Mouse (Mus musculus) urinary bladder, postnatal 36 days (tissue): ENCODE measurements at regions not wholly inside any gene's neighbourhood (a gene's known extent, or its start where the extent isn't known, plus 50 kb on each side); places are given as distances from the start of the nearest gene placed in this dataset.
A peak's percentile ranks its signal among the peaks of the same experiment; 100 is the strongest.
"Not testable (repeated sequence)": the region's sequence is repeated elsewhere in the genome, so short reads cannot be mapped to it uniquely, and the experiment has no call there.

Experiments used
- DNase-seq, 2 experiments: peaks; one replicate each; pipeline ENCODE4 v3.0.0; 2022; ENCODE audit warnings: low spot score in 2 of 2, mixed read lengths in 1 of 2

DNA sequence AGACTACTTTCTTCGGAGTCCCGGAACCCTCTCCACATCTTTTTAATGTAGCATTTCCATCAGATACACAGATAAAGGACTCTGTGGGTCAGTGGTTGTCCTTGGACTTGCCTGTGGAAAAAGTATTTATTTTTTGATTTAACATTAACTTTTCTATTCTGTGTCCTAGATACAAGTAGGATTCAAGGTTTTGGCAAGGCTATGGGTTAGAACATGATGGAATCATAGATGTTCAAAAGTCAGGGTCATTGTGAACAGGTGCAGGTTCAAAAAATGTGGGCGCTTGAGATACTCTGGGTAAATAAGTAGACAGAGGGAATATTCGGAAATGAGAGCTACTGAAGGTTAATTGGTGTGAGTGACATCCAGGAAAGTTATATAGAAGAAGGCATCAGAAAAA lies 347.7 kb downstream of the Cypt12 start:
- DNase-seq, result no peak

GRCm38 (mm10) chr3:18298699-18299098 lies 350.5 kb downstream of the Cypt12 start:
- DNase-seq, result no peak

DNA sequence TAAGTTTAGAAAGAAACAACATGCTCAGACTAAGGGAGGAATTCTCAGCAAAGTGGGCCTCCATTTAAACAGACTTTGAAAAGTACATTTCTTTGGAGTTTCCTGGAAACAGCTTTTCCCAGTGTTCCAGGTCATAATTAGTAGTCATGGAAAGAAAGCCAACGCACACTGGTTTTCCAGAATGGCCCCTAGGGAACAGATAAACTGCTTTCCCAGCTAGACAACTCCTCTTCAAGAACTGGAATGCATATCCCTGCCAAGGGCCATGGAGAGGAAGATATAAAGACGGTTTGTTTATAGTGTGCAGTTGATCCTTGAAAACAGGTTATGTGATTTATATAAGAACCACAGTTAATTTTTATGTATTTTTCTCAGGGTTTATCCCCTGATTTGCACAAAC lies 351.3 kb downstream of the Cypt12 start:
- peak in 1 of 2 experiments; percentile 2 for DNase-seq

DNA sequence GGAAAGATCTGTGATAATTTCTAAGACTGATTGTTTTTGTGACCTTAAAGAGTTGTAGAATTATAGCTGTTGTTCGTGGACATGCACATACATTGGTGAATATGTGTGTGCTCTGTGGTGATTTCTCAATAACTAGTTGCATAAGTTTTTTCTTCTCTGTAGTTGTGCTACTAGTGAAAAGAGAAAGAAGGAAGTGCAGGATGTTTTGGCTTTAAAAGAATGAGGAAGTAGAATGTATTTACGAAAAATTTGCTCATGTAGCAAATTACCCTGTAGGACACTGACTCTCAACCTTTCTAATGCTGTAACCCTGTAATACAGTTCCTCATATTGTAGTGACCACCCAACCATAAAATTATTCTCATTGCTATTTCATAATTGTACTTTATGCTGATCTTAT lies 371.2 kb downstream of the Cypt12 start:
- no peak for DNase-seq

DNA sequence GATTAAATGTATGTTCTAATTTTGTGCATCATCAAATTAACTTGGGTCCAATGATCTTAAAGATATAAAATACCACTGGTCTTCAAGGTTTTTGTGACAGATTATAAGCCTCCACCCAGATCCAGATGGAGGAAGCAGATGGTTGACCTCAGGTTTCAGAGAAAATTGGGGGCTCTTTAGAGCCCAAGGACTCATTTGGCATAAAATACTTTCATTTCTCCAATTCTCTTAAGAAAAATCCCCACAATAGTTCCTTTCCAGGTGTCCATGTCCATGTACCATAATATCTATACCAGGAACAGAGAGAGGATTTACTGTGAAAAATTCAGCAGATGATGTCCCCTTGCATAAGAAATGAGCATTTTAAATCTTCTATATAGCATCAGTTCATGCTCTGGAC lies 385.0 kb downstream of the Cypt12 start:
- DNase-seq, result no peak

GRCm38 (mm10) chr3:18339189-18339588 lies 391.0 kb downstream of the Cypt12 start:
- DNase-seq, result no peak

DNA sequence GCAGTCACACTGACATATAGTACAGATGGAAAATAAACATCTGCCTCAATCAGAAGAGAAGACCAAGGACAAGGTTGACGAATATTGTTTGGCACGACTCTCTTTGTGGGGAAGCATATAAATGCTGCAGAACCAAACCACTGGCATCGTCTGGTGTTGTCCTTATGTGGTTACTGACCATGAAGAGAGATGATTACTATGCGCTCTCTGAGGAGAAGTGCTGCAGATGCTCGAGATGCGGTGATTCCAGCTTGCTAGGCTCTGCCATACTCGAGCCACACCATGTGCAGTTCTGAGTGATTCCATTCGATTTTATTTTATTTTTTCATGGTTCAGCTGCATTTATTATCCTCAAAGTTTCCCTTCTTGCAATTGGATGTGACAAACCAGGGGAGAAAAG lies 393.5 kb downstream of the Cypt12 start:
- DNase-seq, result no peak

DNA sequence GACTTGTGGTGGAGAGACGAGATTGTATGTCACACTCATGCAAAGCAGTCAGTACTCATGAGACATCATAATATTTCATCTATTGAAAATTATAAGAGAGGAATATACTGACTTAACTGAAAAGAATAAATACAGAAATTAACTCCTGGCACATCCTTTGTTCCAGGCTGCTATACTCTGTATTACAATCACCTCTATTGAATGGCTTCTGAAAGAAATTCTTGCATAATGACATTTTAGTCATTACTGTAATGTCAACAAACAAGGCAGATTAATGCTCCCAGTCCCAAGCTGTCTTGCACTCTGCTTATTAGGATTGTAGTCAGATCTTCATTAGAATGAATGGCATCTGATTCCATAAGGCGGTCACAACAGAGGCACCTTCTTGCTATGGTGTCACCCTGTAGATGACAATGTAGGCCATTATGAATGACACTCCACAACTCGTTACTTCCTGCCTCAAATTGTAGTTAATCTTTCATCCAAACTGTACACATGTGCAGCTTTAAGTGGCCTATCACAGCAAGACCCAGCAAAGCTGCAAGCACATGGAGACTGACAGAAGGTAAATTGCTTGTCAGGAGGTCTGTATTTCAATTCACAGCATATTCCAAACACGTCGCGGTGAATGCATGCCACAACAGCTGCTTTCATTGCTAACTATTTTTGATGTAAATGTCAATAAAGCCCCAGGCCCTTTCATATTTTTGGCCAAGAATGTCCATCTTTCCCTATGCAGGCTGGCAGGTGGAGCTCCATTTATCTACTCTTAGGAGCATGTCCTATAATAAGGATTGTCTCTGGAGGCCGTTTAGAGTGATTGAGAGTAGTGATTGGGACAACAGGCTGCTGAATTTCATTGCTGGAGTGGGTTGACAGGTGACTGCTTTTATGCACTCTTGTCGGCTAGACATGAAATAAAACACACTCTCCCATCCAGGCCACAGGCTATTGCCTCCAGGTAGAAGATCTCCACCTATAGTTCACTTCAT lies 430.1 kb downstream of the Cypt12 start:
- no peak for DNase-seq

DNA sequence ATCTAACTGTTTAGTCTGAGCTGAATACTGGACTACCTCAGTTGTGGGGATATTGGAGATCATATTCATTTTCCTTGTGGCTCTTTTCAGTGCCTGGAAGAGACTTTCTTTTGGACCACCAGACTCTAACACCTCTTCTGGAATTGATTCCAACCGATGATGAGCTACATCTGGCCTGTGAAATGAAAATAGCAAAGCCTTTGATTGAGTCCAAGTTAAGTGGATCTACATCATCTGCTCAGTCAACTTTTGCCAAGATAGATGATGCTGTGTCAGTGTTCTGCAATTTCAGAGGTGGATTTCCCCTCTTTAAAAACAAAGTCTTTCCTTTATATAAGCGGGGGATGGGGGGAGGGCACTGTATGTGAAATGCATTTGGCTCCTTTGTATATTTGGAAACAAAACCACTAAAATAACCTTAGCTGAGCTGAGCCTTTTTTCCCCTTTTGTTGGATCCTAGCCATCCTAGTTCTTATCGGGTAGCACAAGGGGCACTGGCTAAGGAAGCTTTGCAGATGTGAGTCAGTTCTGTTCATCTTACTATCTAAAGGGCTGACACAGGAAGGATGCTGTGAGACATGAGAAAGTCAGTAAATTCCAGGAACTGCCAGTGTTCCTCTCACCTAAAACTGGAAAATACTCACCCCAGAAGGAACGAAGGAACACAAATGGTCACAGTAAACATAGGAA lies 473.8 kb downstream of the Cypt12 start:
- DNase-seq, result no peak

DNA sequence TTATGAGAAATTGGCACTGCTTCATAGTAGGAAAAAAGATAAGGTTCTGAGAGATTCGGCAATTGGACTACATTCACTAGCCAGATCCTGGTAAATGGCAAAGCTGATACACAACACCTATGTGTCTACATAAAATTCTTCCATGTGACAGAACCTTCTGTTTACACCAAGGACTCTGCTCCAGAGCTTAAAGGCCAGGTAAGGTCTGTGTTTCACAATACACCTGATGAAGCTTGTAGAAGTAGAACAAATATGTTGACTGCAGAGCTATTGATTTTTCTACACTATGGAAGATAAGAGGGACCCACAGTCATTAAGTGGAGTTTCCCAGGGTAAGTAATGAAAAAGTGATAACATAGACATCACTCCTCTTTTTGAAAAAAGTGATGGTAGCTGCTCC lies 480.7 kb downstream of the Cypt12 start:
- DNase-seq, result no peak

GRCm38 (mm10) chr3:18438845-18439244 lies 490.6 kb downstream of the Cypt12 start:
- no peak for DNase-seq

DNA sequence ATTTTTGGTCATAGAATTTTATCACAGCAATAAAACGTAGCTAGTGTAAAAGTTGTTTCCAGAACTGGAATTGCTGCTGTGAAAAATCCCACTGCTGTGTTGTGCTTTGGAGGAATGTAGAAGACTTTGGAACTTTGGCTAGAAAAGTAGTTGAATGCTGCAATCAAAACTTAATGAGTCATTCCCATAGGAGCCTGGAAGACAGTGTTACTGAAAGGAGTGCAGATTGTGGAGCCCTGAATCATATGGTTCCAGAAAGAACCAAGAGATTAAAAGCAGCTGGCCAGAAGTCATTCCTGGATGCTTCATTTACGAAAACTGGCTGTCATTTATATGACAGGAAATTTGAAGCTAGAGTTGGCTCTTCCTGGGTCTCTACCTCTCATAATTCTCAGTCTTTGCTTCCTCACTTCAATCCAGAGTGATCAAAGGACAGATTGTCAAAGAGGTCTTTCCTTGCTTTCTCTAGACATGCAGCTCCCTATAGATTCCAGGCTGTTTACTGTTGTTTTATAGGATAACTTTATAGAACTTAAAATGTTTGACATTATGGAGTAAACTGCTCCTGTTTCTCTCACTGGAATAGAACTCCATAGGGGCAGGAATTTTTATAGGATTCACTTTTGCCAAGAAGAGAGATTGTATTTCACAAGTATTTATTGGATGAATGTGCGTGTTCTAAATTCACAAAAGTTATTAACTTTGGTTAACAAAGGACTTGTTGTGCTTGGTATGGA lies 504.2 kb downstream of the Cypt12 start:
- DNase-seq, result no peak

DNA sequence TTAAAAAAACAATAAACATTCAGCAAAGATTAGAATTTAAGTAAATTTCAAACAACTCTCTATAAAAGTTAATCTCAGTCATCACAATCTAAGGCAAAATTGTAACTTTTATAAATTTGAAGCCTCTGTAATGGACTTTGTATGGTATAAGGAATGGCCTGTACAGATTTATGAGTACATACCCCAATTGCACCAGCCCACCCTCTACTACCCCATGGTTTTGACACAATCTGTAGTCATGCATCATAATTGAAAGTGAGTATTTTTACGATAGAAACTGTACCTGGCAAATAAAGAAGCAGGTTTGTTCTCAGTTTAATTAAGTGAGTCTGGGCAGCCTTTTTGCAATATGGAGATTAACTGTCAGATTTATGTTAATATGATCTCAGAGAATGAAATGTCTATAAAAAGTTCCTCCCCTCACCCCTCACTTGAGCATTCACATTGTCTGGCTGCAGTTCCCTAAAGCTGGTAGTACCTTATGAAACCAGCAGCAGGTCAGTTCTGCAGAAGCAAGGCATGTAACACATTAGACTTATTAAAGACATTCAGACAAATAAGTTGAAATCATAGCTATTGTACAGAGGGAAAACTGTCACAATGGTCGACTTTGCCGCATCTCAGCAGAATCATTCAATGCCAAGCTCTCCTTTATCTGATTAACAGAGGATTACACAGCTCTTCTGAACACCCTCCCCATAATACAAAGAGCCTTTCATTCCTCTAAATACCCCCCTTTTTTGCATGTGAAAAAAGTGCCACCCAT lies 505.2 kb downstream of the Cypt12 start:
- DNase-seq, result no peak

DNA sequence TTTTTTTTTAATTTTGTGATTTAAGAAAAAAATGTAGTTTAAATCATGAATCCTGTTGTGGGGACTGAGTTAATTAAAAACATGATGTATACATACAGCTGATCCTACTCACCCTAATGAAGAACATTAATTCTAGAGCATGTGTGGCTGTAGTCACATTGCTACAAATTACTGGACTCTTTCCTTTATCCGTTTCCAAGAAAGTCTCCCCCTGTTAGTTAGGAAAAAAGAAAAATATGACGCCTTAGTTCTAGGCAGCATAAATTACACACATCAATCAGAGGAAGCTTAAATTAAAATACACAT lies 505.7 kb downstream of the Cypt12 start:
- DNase-seq, result no peak

- DNase-seq, result not testable (repeated sequence)
Observed at GRCm38 (mm10) chr3:18454558-18455191, 506.5 kb downstream of the Cypt12 start.

- no peak for DNase-seq
Observed at GRCm38 (mm10) chr3:18456033-18456690, 508.0 kb downstream of the Cypt12 start.

DNA sequence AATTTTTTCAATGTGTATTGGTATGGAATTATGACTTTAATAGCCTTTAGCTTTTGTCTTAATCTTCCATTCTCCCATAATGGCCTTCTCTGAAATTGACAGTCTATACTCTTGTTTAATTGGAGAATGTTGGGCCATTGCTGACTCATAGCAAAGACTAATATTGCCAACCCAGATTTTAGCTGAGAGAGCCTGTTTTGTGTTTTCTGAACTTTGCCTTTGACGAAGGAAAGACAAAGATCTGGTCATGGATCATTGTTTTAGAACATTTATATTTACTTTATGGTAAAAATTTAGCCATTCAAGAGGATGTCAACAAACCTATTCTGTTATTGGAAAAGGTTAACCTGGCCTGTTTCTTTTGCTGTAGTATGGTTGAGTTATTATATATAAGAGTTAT lies 512.1 kb downstream of the Cypt12 start:
- no peak for DNase-seq

- DNase-seq, result no peak
Observed at GRCm38 (mm10) chr3:18471846-18472245, 523.6 kb downstream of the Cypt12 start.

GRCm38 (mm10) chr3:18479557-18479956 lies 531.3 kb downstream of the Cypt12 start:
- DNase-seq, result no peak

DNA sequence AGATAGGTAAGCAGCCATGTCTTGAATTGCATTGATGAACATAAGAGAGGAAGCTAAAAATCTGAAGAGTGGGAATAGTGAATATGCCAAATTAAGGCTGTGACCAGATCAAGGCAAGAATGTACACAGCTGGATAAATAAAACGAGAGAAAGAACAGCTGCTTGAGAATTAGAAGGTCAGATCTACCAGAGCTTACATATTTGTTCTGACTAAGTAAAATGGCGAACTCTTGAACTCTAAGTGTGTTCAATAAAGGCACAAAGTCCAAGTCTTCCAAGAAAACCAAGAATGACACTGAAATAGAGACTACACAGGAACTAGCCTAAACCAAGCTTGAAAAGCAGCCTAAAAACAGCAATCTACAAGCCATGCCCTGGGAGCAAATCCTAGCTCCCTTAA lies 533.8 kb downstream of the Cypt12 start:
- no peak for DNase-seq

- DNase-seq, result no peak
Observed at GRCm38 (mm10) chr3:18488886-18489285, 540.7 kb downstream of the Cypt12 start.
